Mouse (Mus musculus): ENCODE measurements around the gene Epb41l4b. TPM values are rescaled to one million over a fixed set of nuclear protein-coding genes. Genes with fewer than 3 reads are reported as not detected.

Gene Epb41l4b
- polyA plus RNA-seq, 1 experiment: 1.1 TPM

- no peaks in the 10 kb centered on the region for H3K79me2 ChIP-seq (ENCODE audit: control insufficient read depth, insufficient read depth)
- H3K79me3 ChIP-seq (ENCODE audit: low read depth): no peaks in the 10 kb centered on the region
- no peaks in the 10 kb centered on the region for H3K36me3 ChIP-seq (ENCODE audit: control insufficient read depth, insufficient read depth)
- TF ChIP-seq MAX (IDR thresholded peaks at IDR 0.05): no peak
- no peak for TF ChIP-seq FOSL1 (IDR thresholded peaks at IDR 0.05; ENCODE audit: insufficient read depth, low read length, poor library complexity, severe bottlenecking)
- TF ChIP-seq MYOD1 (IDR thresholded peaks at IDR 0.05; ENCODE audit: control insufficient read depth, insufficient read length, low read depth): no peak
- no peak for TF ChIP-seq CTCF (IDR thresholded peaks at IDR 0.05; ENCODE audit: control insufficient read depth, insufficient read depth, insufficient read length)
- peaks cover 21% of the 10 kb centered on the region for H3K27me3 ChIP-seq (ENCODE audit: control insufficient read depth, insufficient read depth, insufficient read length)
- H3K4me3 ChIP-seq (ENCODE audit: insufficient read depth, poor library complexity, severe bottlenecking): no peak overlapping the region
- no peak overlapping the region for H3ac ChIP-seq (ENCODE audit: control insufficient read depth, insufficient read length, low read depth)
These were observed 13.3 kb downstream of the Epb41l4b start for GRCm38 (mm10) chr4:57129718-57130515.

GRCm38 (mm10) chr4:57123003-57123402 is 20.2 kb downstream of the Epb41l4b start:
- no peaks in the 10 kb centered on the region for H3K79me3 ChIP-seq (ENCODE audit: low read depth)
- no peak overlapping the region for H3K4me3 ChIP-seq (ENCODE audit: insufficient read depth, poor library complexity, severe bottlenecking)
- H3ac ChIP-seq (ENCODE audit: control insufficient read depth, insufficient read length, low read depth): no peak overlapping the region
- TF ChIP-seq MAX (IDR thresholded peaks at IDR 0.05) (no peak), CEBPB (IDR thresholded peaks at IDR 0.05; ENCODE audit: low read depth) (no peak), MYOG (IDR thresholded peaks at IDR 0.05; ENCODE audit: control insufficient read depth, extremely low read depth, insufficient read length) (no peak), CTCF (IDR thresholded peaks at IDR 0.05; ENCODE audit: control insufficient read depth, insufficient read depth, insufficient read length) (no peak)
- peaks cover 19% of the 10 kb centered on the region for H3K27me3 ChIP-seq (ENCODE audit: control insufficient read depth, insufficient read depth, insufficient read length)
- no peaks in the 10 kb centered on the region for H3K36me3 ChIP-seq (ENCODE audit: control insufficient read depth, insufficient read depth)
- no peaks in the 10 kb centered on the region for H3K79me2 ChIP-seq (ENCODE audit: control insufficient read depth, insufficient read depth)

GRCm38 (mm10) chr4:57122166-57122565 is 21.1 kb downstream of the Epb41l4b start:
- H3K4me3 ChIP-seq (ENCODE audit: insufficient read depth, poor library complexity, severe bottlenecking): no peak overlapping the region
- H3K36me3 ChIP-seq (ENCODE audit: control insufficient read depth, insufficient read depth): no peaks in the 10 kb centered on the region
- no peaks in the 10 kb centered on the region for H3K79me2 ChIP-seq (ENCODE audit: control insufficient read depth, insufficient read depth)
- no peaks in the 10 kb centered on the region for H3K79me3 ChIP-seq (ENCODE audit: low read depth)
- no peak overlapping the region for H3ac ChIP-seq (ENCODE audit: control insufficient read depth, insufficient read length, low read depth)
- peaks cover 19% of the 10 kb centered on the region for H3K27me3 ChIP-seq (ENCODE audit: control insufficient read depth, insufficient read depth, insufficient read length)
- TF ChIP-seq CEBPB (IDR thresholded peaks at IDR 0.05; ENCODE audit: low read depth) (no peak), MYOG (IDR thresholded peaks at IDR 0.05; ENCODE audit: control insufficient read depth, extremely low read depth, insufficient read length) (no peak), USF1 (IDR thresholded peaks at IDR 0.05; ENCODE audit: low read depth) (no peak), CTCF (IDR thresholded peaks at IDR 0.05; ENCODE audit: control insufficient read depth, insufficient read depth, insufficient read length) (no peak), MAX (IDR thresholded peaks at IDR 0.05) (no peak), MYOD1 (IDR thresholded peaks at IDR 0.05; ENCODE audit: control insufficient read depth, insufficient read length, low read depth) (no peak), FOSL1 (IDR thresholded peaks at IDR 0.05; ENCODE audit: insufficient read depth, low read length, poor library complexity, severe bottlenecking) (no peak)

- Histone ChIP-seq H3ac (ENCODE audit: control insufficient read depth, insufficient read length, low read depth) (no peak overlapping the region), H3K36me3 (ENCODE audit: control insufficient read depth, insufficient read depth) (no peaks in the 10 kb centered on the region), H3K79me2 (ENCODE audit: control insufficient read depth, insufficient read depth) (no peaks in the 10 kb centered on the region), H3K4me3 (ENCODE audit: insufficient read depth, poor library complexity, severe bottlenecking) (no peak overlapping the region), H3K79me3 (ENCODE audit: low read depth) (no peaks in the 10 kb centered on the region), H3K27me3 (ENCODE audit: control insufficient read depth, insufficient read depth, insufficient read length) (peaks cover 17% of the 10 kb centered on the region)
- TF ChIP-seq USF1 (IDR thresholded peaks at IDR 0.05; ENCODE audit: low read depth) (no peak), CEBPB (IDR thresholded peaks at IDR 0.05; ENCODE audit: low read depth) (no peak), MAX (IDR thresholded peaks at IDR 0.05) (no peak), MYOD1 (IDR thresholded peaks at IDR 0.05; ENCODE audit: control insufficient read depth, insufficient read length, low read depth) (no peak), MYOG (IDR thresholded peaks at IDR 0.05; ENCODE audit: control insufficient read depth, extremely low read depth, insufficient read length) (no peak), CTCF (IDR thresholded peaks at IDR 0.05; ENCODE audit: control insufficient read depth, insufficient read depth, insufficient read length) (no peak), FOSL1 (IDR thresholded peaks at IDR 0.05; ENCODE audit: insufficient read depth, low read length, poor library complexity, severe bottlenecking) (no peak)
These were observed 22.7 kb downstream of the Epb41l4b start for GRCm38 (mm10) chr4:57120563-57120962.

- no peak overlapping the region for H3ac ChIP-seq (ENCODE audit: control insufficient read depth, insufficient read length, low read depth)
- no peak overlapping the region for H3K4me3 ChIP-seq (ENCODE audit: insufficient read depth, poor library complexity, severe bottlenecking)
- TF ChIP-seq CTCF (IDR thresholded peaks at IDR 0.05; ENCODE audit: control insufficient read depth, insufficient read depth, insufficient read length) (no peak), MAX (IDR thresholded peaks at IDR 0.05) (no peak), MYOD1 (IDR thresholded peaks at IDR 0.05; ENCODE audit: control insufficient read depth, insufficient read length, low read depth) (no peak), USF1 (IDR thresholded peaks at IDR 0.05; ENCODE audit: low read depth) (no peak), MYOG (IDR thresholded peaks at IDR 0.05; ENCODE audit: control insufficient read depth, extremely low read depth, insufficient read length) (no peak), FOSL1 (IDR thresholded peaks at IDR 0.05; ENCODE audit: insufficient read depth, low read length, poor library complexity, severe bottlenecking) (no peak), CEBPB (IDR thresholded peaks at IDR 0.05; ENCODE audit: low read depth) (no peak)
- no peaks in the 10 kb centered on the region for H3K79me2 ChIP-seq (ENCODE audit: control insufficient read depth, insufficient read depth)
- no peaks in the 10 kb centered on the region for H3K79me3 ChIP-seq (ENCODE audit: low read depth)
- H3K27me3 ChIP-seq (ENCODE audit: control insufficient read depth, insufficient read depth, insufficient read length): peaks cover 14% of the 10 kb centered on the region
- H3K36me3 ChIP-seq (ENCODE audit: control insufficient read depth, insufficient read depth): no peaks in the 10 kb centered on the region
These were observed 23.3 kb downstream of the Epb41l4b start for GRCm38 (mm10) chr4:57119976-57120375.

- no peaks in the 10 kb centered on the region for H3K79me2 ChIP-seq (ENCODE audit: control insufficient read depth, insufficient read depth)
- H3K4me3 ChIP-seq (ENCODE audit: insufficient read depth, poor library complexity, severe bottlenecking): no peak overlapping the region
- TF ChIP-seq MYOG (IDR thresholded peaks at IDR 0.05; ENCODE audit: control insufficient read depth, extremely low read depth, insufficient read length): no peak
- H3K27me3 ChIP-seq (ENCODE audit: control insufficient read depth, insufficient read depth, insufficient read length): peaks cover 14% of the 10 kb centered on the region
- H3ac ChIP-seq (ENCODE audit: control insufficient read depth, insufficient read length, low read depth): no peak overlapping the region
- no peaks in the 10 kb centered on the region for H3K36me3 ChIP-seq (ENCODE audit: control insufficient read depth, insufficient read depth)
- H3K79me3 ChIP-seq (ENCODE audit: low read depth): no peaks in the 10 kb centered on the region
These were observed 24.4 kb downstream of the Epb41l4b start for GRCm38 (mm10) chr4:57118883-57119282.
